Mouse (Mus musculus): Measurements from ENCODE around the gene Slc6a16.
A peak's percentile ranks its signal among the peaks of the same experiment; 100 is the strongest.

Gene Slc6a16

DNA sequence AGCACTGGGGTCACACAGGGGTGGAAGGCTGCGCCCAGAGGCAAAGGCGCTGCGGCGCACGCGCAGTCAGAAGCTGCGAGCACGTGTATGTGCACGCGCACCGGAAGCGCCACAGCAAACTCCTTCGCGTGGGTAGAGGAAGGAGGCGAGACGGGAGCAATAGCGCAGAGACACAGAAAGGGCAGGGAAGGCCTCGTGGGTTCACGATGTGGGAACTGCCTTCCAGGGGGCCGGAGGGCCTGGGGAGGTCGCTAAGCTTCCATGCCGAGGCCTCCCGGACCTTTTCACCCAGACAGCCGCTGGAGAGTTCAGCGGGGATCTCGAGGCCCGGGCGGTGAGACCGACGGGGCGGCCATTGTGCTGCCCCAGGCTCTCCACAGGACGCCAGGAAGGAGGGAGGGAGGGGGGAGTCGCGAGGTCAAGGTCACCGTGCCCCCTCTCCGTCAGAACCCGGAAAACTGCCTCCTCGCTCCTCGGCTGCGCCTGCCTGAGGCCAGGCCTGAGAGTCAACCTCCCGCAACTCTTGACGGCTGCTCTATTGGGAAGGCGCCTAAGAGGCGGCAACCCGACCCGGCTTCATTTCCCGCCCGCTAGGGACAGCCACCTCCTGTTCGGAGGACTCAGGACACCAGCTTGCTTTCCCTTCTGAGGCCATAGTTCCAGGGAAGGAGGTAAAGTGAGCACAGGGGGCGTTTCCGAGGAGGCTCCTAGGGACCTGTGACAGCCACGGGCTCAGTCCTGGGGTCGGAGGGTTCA lies at the start of gene Slc6a16:
Gene Slc6a16, plus strand, starts transcription at position 453 of the 756 bp plus-strand sequence.
- DNase-seq = no peak

DNA sequence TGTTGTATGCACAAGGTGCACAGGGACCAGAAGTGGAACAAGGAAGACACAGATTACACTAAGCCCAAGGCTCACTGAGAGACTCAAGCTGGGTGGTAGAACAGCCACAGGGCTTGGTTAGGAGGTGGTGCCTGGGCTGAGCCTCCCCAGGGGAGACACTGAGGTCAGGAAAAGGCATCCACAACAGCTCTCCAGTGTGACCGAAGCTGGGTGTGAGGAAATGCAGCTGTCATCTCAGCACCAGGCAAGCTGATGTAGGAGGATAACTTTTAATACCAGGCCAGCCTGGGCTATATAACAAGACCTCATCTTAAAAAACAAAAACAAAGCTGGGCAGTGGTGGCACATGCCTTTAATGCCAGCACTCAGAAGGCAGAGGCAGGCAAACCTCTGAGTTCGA lies 49.7 kb upstream of the Slc6a16 start:
- no peak for DNase-seq

DNA sequence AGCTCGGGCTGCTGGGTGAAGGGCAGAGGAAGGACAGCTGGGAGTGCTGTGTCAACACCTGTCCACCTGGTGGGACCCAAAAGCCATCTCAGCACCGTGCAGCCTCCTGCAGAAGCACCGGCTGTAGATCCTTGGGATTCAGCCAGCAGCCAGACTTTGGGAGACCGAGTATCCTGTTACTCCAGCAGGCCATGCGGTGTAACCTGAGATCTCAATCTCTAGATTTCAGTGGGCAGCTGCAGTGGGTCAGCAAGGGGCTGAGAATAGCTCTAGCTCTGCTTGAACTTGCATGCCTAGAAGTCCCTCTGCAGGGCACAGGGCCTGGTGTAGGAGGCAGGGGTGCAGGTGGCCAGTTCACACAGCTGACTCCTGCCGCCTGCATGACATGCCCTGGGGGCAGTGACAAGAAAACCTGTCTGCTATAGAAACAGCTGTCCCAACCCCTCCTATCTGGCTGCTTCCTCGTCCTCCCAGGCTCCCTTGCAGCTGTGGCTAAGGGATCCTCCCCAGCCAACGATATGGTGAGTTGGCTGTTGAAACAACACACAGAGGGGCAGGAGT lies 49.0 kb upstream of the Slc6a16 start:
- no peak for DNase-seq

DNA sequence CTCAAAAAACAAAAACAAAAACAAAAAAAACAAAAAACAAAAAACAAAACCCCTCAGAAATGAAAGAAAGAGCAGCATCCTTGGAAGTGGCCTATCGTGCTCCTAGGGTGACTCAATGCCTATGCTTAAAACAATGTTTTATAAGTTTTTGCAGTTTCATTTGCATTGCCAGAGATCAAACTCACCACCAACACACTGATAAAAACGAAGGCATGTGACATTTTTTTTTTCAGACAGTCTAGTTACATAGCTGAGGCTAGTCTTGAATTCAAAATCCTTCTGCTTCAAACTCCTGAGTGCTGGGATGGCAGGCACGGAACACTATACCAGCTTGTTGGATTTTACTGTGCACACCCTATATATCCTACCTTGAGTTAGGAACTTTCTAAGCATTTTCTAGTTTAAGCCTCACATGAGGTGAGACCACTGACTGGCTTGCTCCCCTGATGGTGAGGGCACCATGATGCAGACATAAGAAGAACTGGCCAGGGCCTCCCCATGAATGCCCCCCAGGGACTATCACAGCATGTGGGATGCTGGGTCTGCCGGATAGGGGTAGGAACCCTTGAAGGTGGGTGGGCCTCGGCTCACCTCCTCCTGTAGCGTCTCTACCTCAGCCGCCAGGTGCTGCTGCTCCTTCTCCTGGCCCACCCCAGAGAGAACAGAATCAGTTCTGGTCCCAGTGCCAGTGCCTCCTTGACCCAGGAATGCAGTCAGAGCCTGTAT lies 48.1 kb upstream of the Slc6a16 start:
- DNase-seq = no peak

DNA sequence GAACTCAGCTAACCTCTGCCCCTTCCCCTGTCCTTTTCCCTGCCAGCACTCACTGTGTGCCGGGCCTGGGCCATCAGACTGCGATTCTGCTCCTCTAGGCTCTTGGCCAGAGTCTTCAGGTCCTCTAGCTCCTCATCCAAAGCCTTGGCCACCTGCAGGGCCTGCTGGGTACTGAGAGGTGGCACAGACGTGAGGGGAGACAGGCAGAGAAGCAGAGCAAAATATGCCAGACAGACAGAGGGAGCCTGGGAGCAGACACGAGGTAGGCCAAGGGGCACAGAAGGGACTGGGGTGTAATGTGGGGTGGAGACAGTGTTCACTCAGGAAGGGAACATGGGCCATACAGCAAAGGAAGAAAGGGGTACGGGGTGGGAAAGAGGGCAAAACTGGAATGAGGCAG lies 47.5 kb upstream of the Slc6a16 start:
- no peak for DNase-seq

DNA sequence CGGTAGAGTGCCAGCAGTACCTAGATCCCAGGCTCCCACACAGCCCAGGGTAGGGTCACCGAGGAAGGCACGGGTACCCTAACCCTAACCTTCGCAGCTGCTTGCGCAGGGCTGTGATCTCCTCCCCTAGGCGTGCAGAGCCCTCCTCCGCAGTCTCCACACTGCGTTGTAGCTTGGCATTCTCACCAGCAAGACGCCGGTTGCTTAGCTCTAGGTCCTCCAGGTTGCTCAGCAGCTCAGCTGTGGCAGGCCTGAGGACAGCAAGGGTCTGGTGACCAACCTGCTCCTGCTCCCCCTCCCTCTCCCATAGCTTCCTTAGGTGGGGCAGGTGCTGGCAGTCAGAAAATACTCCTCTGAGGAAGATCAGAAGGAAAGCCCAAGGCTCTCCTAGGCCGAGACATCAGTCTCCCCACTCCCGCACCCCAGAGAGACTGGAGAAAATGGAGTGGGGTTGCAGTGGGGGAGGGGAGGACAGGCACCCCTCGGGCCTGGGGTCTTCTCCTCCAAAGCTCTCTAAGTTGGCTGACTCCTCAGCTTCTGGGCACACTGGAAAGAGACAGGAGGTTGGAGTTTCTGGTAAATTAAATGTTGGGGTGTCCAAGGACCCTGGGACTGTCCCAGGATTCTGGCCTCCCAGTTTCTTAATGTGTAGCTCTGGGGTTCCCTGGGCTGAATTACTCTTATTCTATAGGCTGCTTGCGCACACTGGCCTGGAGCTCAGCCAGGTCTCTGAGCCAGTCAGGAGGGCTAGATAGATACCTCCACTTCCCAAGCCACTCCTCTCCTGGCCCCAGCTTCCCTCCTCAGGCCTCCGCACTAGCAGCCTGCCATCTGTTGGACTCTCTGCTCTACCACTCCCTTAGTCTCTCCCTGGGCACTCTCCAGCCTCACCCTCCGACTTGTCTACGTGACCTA lies 46.8 kb upstream of the Slc6a16 start:
- DNase-seq = no peak

DNA sequence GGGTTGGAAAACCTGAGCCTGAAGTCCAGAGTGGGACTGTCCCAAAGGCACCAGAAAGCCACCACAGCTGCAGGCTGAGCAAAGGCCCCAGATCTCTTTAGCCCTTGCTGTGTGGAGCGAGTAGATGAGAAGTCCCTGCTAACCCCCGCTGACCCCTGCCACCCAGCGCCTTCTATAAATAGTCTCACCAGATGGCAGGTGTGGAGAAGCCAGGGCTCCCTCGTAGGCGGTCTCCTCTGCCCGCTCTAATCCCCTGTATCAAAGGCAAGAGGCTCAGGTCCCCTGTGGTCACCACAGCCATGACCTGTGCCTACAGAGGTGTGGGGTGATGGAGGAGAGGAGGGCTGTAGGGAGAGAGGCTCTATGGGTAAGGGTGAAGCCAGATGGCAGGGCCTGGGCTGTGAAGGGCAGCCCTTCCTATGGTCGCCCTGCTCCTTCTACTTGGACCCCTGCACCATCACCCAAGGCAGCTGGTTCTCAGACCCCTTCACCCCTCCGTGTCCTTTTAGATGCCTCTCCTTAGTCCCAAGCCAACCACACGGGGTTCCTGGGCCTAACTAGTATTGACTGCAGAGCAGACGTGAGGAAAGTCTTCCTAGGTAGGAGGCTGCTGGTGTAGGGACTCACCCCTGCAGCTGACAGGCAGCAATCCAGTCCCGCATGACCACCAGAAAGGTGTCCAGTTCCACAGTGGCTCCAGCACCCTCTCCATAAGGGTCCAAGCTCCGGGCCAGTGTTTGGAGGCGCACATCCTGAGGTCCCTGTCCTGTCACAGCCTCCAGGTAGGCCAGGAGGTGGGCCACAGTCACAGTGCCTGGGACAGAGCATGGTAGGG lies 45.3 kb upstream of the Slc6a16 start:
- DNase-seq = no peak

DNA sequence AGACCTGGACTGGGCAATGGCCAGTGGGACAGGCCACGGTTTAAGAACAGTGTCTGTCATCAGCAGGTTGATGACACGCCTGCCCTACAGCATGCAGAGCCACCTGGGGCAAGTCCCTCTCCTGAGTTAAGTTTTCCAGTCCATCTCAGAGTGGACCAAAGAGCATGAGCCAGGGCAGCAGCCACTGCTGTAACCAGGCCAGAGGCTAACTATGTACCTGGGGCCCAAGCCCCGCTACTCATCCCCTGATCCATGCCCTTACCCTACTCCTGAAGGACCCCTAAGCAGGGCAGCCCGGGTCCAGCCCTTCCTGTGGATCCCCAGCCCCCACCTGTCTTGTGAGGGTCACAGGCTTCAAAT lies 44.7 kb upstream of the Slc6a16 start:
- no peak for DNase-seq

DNA sequence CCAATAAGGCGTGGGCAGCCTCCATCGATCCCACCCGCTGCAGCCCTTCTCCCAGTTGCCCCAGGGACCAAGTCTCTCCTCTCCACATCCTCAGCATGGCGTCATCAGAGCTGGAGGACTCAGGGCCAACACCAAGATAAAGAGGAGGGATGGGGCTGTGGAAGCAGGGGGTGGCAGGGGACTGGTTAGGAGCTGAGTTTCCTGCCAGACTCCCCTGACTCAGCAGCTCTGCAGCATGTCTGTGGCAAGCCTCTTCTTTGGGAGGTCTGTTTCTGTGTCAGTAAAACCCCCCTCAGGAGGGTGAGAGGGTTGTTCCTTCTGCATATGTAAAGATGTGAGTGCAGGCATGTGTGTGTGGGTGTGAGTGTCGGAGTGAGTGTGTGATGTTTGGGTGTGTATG lies 43.9 kb upstream of the Slc6a16 start:
- DNase-seq = no peak

DNA sequence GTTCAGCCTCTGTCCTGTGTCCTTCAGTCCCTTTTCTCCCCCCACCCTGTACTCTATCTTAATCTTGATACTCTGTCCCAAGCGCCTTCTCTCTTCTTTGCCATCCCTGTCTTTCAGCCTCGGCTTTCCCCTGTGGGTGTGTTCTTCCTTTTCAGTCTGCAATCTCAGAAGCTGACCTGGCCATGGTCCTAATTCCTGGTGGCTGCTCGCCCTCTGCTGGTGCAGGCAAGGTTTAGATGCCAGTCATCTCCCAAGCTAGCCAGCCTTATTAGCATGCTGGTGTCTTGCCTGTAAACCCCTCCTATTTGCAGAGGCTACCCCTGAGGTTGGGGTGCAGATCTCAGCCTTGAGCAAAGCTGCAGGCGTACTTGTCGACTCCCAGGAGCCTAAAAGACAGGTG lies 42.5 kb upstream of the Slc6a16 start:
- DNase-seq = peak; percentile 64

DNA sequence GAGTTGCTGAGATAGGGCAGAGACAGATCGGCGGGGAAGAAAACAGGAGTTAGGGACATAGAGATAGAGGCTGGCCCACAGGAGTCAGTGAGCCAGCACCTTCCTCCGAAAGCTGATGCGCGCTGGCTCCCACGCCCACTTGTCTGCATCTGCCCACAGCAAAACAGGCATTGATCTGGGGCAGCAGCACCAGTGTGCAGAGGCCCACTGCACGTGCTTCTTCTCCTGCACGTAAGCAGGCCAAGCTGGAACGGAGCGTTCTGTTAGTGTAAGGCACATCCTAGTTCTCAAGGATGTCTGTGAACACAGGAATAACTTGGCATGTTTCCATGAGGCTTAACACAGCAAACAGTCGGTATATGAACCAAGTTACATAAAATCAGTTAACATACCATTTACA lies 41.9 kb upstream of the Slc6a16 start:
- no peak for DNase-seq

DNA sequence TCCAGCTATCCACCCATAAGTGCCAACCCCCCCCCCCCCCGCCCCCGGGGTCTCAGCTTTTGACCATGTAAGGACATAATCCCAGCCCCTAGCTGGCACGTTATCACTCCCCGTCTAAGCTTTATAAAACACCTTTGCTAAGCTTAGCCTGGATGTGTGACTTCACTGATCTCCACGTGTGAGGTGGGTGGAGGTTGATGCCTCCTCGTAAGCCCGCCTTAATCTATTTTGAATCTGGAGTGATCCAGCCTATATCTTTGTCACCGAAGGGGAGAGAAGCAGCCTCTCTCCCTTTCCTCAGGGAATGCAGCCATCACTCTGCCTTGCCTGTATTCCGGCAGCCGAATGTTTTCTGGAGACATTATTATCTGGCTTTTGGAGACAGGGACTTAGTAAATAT lies 38.2 kb upstream of the Slc6a16 start:
- no peak for DNase-seq

DNA sequence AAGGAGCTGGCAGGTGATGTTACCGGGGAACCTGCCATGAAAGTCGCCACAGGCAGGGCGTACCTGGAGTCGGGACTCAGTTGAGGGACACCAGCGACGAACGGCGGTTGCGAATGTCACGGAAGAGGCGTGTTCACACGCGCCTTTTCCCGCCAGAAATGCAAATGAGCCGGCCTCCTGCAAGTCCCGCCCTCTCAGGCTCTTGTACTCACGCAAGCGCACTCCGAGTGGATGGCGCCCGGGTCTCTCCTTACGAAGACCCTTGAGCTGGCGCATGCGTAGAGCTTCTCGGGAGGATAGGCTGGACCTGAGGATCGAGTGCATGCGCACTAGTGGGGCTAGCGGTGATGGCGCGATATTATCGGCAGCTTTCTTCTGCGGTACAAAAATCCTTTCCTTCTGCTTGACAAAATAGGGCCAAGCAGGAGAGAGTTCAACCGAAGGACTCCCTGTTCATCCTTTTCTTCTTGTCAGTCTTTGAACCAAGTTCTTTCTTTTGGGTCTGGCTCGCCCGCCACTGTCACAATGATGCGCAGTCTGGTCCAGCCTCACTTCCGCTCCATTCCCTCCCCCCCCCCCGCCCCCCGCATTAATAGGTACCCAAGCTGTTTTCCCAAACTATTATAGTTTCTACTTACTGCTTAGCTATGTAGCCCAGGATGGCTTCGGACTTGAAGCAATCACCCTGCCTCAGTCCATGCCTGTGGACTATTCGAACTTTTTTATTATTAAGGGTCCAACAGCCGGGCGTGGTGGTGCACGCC lies 36.3 kb upstream of the Slc6a16 start, which contains the start of gene Ccdc155:
Gene Ccdc155, minus strand, starts transcription at position 513 of the 764 bp plus-strand sequence.
- DNase-seq = peak; percentile 92

DNA sequence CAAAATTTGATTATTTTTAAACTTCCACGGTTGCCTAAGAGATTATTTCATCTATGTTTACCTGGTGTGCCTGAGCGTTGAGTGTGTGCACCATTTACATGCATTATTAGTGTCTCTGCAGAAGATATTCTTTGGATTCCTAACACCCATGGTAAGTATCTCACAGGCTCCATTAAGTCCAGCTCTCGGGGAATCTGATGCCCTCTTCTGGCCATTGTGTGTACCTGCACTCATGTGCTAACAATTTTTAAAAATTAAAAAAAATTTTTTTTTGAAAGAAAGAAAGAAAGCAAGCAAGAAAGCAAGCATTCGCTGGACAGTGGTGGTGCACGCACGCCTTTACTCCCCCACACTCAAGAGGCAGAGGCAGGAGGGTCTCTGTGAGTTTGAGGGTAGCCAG lies 32.6 kb upstream of the Slc6a16 start:
- DNase-seq = no peak

DNA sequence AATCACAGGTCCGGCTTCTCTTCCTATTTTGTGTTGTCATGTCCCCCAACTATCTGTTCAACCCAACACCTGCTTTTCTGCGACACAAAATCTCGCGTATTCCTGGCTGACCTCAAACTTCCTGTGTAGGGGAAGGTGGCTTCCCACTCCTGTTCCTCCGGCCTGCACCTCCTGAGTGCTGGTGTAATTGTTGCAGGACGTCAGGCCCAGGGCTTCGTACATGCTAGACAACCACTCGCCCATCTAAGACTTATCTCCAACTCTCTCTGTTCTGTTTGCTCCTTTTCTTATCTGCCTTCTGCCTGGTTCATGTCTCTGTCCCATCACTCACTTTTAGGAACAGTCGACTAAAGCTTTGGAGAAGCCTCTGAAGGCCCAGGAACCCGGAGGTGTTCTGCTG lies 29.8 kb upstream of the Slc6a16 start:
- no peak for DNase-seq

DNA sequence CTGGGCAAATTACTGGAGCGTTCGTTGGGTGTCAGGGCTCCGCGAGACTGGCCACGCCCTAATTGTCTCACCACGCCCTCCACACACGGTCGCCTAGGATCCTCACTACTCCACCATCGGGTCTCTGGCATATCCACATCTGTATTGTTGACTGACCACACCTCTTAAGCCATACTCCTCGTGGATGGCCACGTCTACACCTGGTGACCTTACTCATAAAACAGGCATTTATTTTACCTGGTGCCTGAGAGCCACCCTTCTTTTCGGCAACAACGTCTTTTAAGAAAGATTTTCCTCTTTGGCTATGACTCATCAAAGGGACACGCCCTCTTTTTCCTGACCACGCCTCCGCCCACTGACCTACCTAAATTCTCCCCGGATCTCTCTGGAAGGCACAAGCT lies 29.0 kb upstream of the Slc6a16 start, which contains the start of gene Dkkl1:
Gene Dkkl1, minus strand, starts transcription at position 297 of the 401 bp plus-strand sequence.
- DNase-seq = peak; percentile 64

DNA sequence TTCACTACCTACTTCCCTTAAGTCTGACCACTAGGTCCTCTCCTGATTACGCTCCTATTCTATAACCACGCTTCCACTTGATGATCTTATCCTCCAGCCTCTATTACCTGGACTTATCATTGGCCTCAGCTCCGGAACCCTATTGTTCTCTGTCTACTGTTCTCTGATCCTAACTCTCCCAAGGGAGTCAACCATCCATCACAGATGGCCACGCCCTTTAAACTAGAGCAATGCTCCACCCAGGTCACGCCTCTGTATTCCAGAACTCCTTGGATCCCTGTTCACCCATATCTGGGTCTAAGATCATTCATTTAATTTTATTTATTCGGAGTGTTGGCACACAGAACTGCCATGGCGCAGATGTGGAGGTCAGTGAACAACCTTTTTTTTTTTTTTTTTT lies 28.5 kb upstream of the Slc6a16 start:
- DNase-seq = no peak

DNA sequence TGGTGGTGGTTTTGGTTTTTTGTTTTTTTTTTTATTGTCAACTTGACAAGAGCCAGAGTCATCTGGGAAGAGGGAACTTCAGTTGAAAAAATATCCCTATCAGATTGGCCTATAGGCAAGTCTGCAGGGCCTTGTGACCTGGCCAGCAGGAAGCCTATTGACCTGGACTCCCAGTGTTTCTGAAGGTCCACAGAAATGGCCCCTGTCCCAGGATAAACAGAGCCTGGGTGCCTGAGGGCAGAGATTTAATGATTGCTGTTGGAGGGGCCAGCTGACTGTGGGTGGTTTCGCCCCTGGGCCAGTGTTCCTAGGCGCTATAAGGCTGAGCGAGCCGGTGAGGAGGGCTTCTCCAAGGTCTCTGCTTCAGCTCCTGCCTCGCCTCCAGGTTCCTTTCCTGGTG lies 27.2 kb upstream of the Slc6a16 start:
- peak; percentile 15 for DNase-seq

DNA sequence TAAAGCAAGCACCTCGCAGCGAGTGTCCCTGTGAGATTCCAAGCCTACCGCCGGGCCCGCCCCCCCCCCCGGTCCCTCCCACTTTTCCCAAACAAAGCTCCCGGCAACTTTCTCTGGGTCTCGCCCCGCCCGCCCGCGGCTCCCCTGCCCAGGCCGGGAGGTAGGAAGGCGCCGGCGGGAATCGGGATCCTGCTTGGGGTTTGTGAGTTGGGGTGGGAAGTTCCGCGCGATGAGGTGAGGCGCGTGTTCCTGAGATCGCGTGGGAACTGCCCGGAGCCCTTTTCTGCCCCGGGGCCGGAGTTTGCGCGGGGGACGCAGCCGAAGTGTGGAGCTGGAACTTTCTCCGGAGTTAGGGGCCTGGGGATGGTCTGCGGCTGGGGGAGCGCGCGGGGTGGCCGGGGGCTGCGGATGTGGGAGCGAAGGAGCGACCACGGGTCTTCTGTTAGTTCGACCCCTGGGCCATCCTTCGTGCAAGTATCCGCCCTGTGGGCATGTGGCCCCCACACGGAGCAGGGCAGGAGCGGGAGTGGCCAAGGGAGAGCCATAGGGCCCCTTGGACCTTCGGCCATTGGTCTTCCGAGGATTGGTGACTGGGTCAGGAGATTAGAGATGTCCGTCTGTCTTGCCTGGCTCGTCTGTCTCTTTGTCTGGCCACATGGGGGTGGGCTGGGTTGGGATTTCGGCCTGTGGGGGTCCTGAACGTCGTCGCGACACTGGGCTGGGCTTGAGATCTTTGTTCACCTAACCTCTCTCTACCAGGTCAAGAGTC lies 25.0 kb upstream of the Slc6a16 start, which contains the start of gene Tead2:
Gene Tead2, plus strand, starts transcription at position 81 of the 769 bp plus-strand sequence.
- peak; percentile 57 for DNase-seq
